Mouse (Mus musculus): Measurements from ENCODE around the gene Gm28870. TPM values are rescaled to one million over a fixed set of nuclear protein-coding genes. Genes with fewer than 3 reads are reported as not detected.
"Not testable (repeated sequence)": the region's sequence is repeated elsewhere in the genome, so short reads cannot be mapped to it uniquely, and the experiment has no call there.

Gm28870 gene
- not detected in 2 replicates for polyA plus RNA-seq (2016; fragmentation: Nextera tagmentation; extraction: Ambion mirVana)

DNA sequence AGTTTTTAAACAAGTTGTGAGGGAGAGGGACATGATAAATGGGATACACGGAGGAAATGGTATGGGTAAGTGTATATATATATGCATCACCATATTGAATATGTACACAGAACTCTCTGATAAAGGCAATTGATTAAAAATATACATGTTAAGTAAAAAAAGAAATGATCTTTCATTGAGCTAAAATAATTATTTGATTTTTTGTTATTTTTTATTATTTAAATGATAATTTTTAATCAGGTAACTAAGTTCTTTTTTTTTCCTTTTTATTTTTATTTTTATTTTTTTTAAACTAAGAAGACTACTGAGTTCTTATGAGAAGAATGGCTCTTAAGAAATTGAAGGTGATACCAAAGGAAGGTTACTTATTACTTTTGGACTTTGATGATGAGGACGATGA, at the start of gene Gm28870:
Gene Gm28870, plus strand, starts transcription at position 301 of the 400 bp plus-strand sequence.
- not testable (repeated sequence) for H3K36me3 ChIP-seq; DNase-seq (ENCODE audit: low spot score); H3K27me3 ChIP-seq (ENCODE audit: insufficient read depth, poor library complexity, severe bottlenecking); H3K9me3 ChIP-seq; H3K4me3 ChIP-seq; H3K4me1 ChIP-seq; H3K27ac ChIP-seq
- WGBS = no CpG with 5 or more reads among the region's 2 CpGs

Measured in heart, embryonic 10.5 days (tissue).